Mouse (Mus musculus): Measurements from ENCODE around the gene Kif13a. TPM values are rescaled to one million over a fixed set of nuclear protein-coding genes. Genes with fewer than 3 reads are reported as not detected.

Gene Kif13a
- polyA plus RNA-seq, 1 experiment from 2014 or later: 6.3 TPM

- no peak for DNase-seq (ENCODE audit: low spot score)
These were observed 44.5 kb downstream of the Kif13a start for GRCm38 (mm10) chr13:46884898-46885758.

GRCm38 (mm10) chr13:46883976-46884375 is 45.7 kb downstream of the Kif13a start:
- no peak for DNase-seq (ENCODE audit: low spot score)

- DNase-seq (ENCODE audit: low spot score): no peak
These were observed 46.3 kb downstream of the Kif13a start for GRCm38 (mm10) chr13:46883381-46883780.

GRCm38 (mm10) chr13:46880736-46881135 is 48.9 kb downstream of the Kif13a start:
- no peak for DNase-seq (ENCODE audit: low spot score)

GRCm38 (mm10) chr13:46880243-46880642 is 49.4 kb downstream of the Kif13a start:
- no peak for DNase-seq (ENCODE audit: low spot score)

- DNase-seq (ENCODE audit: low spot score): no peak
These were observed 52.6 kb downstream of the Kif13a start for GRCm38 (mm10) chr13:46877049-46877448.

GRCm38 (mm10) chr13:46875377-46875776 is 54.3 kb downstream of the Kif13a start:
- no peak for DNase-seq (ENCODE audit: low spot score)

GRCm38 (mm10) chr13:46872732-46873131 is 56.9 kb downstream of the Kif13a start:
- no peak for DNase-seq (ENCODE audit: low spot score)

GRCm38 (mm10) chr13:46872194-46872593 is 57.5 kb downstream of the Kif13a start:
- DNase-seq (ENCODE audit: low spot score): no peak

GRCm38 (mm10) chr13:46869464-46869863 is 60.2 kb downstream of the Kif13a start:
- no peak for DNase-seq (ENCODE audit: low spot score)

- DNase-seq (ENCODE audit: low spot score): no peak
These were observed 66.4 kb downstream of the Kif13a start for GRCm38 (mm10) chr13:46863169-46863748.

- DNase-seq (ENCODE audit: low spot score): no peak
These were observed 69.8 kb downstream of the Kif13a start for GRCm38 (mm10) chr13:46859876-46860275.

- DNase-seq (ENCODE audit: low spot score): no peak
These were observed 70.5 kb downstream of the Kif13a start for GRCm38 (mm10) chr13:46859173-46859572.

- no peak for DNase-seq (ENCODE audit: low spot score)
These were observed 70.9 kb downstream of the Kif13a start for GRCm38 (mm10) chr13:46858835-46859152.

- DNase-seq (ENCODE audit: low spot score): no peak
These were observed 71.4 kb downstream of the Kif13a start for GRCm38 (mm10) chr13:46858143-46858834.

GRCm38 (mm10) chr13:46854456-46854855 is 75.2 kb downstream of the Kif13a start:
- no peak for DNase-seq (ENCODE audit: low spot score)

- DNase-seq (ENCODE audit: low spot score): no peak
These were observed 77.2 kb downstream of the Kif13a start for GRCm38 (mm10) chr13:46852470-46852869.

GRCm38 (mm10) chr13:46845456-46845855 is 84.2 kb downstream of the Kif13a start:
- DNase-seq (ENCODE audit: low spot score): peak; percentile 13

GRCm38 (mm10) chr13:46844561-46845235 is 85.0 kb downstream of the Kif13a start:
- peak; percentile 42 for DNase-seq (ENCODE audit: low spot score)

GRCm38 (mm10) chr13:46843646-46844045 is 86.0 kb downstream of the Kif13a start:
- DNase-seq (ENCODE audit: low spot score): no peak

GRCm38 (mm10) chr13:46842185-46842584 is 87.5 kb downstream of the Kif13a start:
- no peak for DNase-seq (ENCODE audit: low spot score)

GRCm38 (mm10) chr13:46841668-46842067 is 88.0 kb downstream of the Kif13a start:
- no peak for DNase-seq (ENCODE audit: low spot score)
